Mouse (Mus musculus): ENCODE measurements around the gene Gdnf.
A peak's percentile ranks its signal among the peaks of the same experiment; 100 is the strongest.

Gene Gdnf

DNA sequence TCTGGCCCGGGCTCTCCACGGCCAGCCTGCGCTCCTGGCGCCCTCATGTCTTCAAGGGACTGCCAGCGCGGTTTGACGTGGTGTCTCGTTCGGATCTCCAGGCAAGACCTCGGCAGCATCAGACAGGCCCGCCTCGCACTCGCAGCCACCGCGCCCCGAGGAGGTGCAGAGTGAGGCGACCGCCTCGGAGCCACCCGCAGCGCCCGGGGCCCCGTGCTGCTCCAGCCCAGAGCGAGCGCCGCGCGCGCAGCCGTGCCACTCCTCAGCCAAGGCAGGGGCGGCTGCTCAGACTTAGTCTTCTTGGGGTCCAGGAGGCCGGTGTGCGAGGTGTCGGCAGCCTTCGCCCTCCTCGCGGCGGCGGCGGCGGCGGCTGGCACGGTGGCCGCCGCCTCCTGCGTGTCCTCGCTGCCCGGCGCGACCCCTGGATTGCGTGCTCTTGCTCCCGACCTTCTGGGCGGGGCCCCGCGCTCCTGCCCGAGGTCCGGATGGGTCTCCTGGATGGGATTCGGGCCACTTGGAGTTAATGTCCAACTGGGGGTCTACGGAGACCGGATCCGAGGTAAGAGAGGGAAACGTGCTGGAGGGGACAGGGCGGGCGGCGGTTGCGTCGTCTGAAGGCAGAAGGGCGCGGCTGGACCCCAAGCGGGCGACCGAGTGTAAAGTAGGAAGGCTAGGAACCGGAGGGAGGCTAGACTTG, at the start of gene Gdnf:
TSS of gene Gdnf (plus strand) at position 291 of the 697 bp plus-strand sequence.
- DNase-seq (ENCODE audit: low spot score), result peak; percentile 56

DNA sequence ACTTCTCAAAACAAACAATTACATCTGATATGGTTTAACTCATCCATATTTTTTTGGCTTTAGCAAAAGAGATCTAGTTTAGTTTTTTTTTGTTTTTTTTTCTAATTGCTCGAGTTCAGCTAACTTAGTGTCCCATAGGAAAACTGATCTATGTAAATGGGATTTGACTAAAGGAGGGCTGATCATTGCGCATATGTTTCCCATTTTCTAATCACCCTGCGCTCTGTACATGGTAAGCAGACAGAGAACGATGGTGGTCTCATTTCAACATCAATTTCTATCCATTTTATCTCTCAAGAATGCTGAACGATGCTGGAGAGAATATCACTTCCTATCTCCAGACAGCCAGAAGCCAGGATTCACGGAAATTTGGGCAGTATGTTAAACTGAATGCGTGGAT, 43.5 kb upstream of the Gdnf start:
- DNase-seq (ENCODE audit: low spot score), result no peak

DNA sequence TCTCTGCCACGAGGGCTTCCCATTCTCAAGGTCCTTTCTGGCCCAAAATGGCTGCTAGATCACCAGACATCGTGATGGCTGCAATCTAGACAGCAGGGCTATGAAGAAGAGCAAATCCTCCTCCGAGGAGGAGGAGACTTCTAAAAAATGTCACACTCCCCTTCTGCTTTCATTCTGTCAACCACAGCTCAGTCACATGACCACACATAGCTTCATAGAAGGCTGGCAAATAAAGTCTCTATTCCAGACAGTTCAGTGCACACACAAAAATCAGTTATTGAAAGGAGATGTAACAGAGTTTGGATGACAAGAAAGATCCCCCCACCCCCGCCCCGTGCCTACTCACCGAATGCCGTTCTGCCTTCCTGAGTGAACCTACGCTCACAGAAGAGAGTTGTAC, 37.7 kb upstream of the Gdnf start:
- no peak for DNase-seq (ENCODE audit: low spot score)

DNA sequence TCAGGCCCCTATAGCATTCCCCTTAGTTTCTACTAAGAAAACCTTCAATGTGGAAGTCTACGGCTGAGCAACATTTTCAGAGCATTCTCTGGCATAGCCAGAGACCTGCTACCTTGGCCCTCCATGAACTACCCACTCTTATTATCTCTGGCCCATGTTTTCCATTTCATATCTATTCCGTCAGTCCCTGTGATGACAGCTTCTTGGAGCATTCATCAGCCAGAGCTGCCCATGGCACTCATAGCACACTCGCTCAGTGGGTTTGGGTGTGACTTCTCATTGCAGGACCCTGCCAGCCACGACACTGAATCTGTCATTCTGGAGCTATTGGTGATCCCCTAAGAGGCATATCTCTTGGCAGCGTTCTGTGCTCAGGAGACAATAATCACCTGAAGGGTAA, 29.1 kb upstream of the Gdnf start:
- DNase-seq (ENCODE audit: low spot score), result no peak

DNA sequence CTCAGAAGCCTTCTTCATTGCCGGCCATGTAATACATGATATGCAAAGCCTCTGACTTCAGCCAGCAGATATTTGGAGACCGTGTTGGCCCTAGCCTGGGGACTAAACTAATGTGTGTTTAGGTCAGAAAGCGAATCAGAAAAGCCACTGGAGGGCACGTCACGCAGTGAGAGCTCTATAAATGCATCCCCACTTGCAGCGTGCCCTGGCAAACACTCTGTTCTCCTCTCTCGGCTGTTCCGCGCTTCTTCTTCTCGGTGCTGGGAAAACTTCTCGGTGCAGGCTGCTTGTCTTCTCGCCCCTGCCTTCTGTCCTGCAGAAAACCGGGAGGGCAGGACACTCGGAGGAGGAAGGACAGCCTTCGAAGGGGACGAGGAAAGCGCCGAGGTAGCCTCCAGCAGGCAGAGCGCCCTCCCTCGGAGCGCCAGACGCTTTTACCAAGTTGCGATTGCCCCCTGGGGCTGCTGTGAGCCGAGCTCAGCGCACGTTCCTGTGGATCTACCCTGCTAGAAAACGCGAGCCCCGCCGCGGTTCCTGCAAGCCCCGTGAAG, 730 bp upstream of the Gdnf start:
- DNase-seq (ENCODE audit: low spot score), result peak; percentile 63

DNA sequence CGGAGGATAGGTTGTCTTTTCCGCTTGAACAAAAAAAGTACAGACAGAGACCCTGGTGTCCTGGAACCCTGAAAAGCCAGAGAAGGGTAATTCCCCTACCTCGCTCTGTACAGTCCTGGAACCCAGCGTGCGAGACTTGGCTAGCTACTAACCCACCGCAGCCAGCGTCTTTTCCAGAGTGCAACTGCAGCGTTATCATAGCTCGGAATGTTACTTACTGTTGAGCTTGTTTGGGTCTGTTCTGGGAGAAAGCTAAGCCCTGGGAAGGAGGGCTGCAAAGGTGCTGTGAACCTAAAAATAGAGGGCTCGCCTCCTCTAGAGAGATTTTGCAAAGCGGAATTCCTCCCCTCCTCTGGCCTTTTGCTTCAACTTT, 593 bp downstream of the Gdnf start:
- DNase-seq (ENCODE audit: low spot score), result peak; percentile 59

DNA sequence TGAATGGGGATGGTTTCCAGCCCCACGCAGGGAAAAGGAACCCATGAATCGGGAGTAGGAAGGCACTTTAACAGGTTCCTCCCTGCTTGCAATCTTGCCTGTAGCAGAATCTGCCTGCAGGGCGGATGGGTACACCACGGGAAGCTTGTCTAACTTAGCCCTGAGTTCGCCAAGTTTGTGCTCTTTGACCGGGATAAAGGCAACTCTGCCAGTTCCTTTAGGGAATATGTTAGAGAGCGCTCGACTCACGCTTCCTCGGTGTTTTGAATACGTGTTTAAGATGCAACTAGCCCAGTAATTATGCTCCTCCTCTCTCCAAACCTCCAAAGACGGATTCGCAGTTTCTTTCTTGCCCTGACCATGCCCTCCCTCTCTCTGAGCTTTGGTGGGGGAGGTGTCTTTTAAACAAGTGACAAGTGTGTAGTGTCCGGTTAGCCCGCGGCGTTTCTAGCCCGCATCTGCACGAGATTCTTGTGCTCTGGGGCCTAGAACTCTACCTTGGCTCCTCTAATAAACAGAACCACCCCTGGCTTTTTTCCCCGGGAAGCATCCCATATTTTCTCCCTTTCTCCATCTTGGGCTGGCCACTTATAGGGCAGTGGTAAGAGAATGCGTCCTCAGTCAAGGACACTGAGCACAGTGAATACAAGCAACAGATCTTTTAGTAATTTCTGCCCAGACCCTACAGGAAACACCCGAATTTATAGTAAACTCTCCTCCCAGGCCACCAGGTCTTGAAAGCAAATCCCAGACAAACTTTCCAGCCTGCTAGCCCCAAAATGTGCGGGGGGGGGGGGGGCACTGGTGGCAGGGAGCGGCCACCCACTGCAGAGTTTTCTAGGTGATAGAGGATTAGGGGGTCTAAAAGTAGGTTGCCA, 1.4 kb downstream of the Gdnf start:
- peak; percentile 50 for DNase-seq (ENCODE audit: low spot score)

DNA sequence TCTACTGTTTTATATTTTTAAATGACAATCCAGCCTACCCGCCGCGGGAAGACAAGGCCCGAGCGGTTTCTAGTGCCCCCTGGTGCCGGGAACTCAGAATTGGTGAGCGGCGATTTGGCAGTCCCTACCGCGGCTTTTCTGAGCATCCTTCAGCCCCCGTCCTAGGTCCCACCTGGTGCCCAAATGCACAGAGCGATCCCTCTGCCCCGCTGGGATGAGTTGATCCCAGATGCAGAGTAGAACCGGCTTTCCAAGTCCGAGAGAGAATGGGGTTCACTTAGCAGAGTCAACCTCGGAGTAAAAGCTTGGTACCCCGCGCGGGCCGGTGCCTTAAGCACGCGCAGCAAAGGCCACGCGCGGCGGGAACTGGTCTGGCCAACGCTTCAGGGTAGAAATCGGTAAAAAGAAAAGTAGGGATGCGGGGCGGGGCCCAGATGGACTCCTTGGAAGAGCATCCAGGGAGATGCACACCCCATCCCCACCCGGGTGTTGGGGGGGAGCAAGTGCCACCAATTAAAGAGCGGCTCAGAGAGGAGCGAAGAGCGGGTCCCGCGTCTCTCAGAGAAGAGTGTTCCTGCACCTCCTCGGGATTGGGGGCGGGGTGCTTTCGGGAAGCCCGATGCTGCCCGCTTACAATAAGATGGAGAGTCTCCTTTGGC, 2.4 kb downstream of the Gdnf start:
- DNase-seq (ENCODE audit: low spot score), result peak; percentile 91

DNA sequence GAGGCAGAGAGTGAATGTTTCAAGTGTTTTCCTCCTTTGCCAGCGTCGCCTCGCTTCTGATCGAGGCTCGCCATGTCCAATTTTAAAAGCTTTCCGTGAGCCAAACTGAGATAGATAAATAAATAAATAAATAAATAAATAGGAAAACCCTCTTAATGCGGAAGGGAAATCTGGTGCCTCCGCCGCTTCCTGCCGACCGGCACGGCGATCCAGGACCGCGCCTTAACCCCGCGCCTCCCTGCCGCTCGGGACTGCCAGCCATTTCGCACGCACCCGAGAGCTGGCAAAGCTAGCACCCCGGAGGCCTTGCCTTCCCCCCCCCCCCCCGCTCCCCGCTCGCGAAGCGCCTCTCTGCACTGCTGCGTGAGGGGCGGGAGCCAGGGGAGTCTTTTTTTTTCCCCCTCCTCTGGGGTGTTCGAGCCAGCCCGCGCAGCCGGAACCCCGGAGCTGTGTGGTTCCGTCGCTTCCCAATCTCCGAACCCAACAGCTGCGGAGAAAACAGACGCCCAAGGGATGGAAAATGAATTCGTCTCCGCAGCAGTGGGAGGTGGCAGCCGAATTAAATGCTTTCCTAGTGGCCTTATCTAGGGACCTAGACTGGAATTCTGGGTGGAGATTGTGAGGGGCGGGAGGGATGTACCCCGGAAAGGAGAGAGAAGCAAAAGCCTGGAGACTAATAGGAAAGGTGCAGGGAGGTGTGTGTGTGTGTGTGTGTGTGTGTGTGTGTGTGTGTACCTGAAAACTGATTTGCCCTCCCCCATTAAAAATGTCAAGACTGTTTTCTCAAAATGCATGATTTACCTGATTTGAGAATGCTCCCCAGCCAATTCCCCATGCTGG, 3.1 kb downstream of the Gdnf start:
- DNase-seq (ENCODE audit: low spot score), result peak; percentile 61

DNA sequence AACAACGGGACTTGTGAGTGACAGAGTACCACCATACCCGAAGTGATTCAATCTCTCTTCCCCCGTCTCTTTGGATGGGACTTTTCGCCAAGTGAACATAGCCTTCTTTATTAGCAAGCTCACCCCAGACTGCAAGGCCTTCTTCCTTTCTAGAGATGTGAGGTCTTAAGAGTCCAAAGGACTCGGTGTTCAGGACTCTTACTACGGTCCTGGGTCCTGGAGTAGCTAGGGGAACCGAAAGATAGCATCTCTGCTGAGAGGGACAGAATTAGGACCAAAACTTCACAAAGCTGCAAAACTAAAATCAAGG, 3.7 kb downstream of the Gdnf start:
- DNase-seq (ENCODE audit: low spot score), result no peak

DNA sequence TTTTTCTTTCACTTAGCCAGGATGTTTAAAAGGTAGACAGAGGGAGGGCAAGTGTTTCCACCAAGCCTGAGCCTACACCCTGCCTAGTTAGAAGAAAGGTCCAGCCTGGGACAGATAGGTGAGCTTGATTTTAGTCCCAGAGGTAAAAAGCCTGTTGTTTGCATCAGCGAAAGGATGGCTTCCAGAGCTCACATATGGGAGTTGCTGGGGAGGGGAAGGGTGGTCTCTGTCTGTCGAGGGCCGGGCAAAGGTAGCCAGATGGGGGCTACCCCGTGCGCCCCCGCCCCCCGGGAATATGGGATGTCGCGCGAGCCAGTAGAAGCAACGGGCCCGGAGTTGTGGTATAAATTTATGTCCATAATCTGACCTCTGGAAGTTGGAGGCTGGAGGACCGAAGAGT, 4.3 kb downstream of the Gdnf start:
- no peak for DNase-seq (ENCODE audit: low spot score)

DNA sequence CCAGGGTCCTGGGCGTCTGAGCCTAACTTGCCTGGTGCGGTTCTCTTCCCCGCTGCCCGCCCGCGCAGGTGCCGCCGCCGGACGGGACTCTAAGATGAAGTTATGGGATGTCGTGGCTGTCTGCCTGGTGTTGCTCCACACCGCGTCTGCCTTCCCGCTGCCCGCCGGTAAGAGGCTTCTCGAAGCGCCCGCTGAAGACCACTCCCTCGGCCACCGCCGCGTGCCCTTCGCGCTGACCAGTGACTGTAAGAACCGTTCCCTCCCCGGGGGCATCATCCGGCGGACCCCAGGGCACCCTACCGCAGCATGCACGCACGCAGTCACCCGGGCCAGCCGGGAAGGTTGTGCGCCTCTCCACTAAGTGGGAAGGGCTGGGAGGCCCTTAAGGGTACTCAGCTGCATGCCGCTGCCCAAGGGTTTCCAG, 4.9 kb downstream of the Gdnf start:
- peak; percentile 45 for DNase-seq (ENCODE audit: low spot score)

DNA sequence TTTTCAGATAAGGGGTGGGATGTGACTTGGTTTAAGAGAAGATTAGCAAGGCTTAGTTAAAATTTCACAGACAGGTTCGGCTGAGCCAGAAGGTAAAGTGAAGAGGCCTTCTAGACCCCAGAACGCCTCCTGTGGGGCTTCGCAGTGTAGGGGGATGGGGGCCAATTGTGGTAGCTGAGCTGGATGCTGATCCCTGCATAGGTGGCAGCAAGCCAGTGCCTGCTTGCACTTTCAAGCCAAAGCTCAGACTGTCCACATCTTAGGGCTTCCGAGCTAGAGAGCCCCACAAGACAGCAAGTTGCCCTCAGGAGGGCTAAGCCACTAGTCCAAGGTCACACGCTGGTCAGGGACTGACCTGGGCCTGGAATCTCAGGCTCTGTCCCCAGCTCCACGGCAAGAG, 13.2 kb downstream of the Gdnf start:
- DNase-seq (ENCODE audit: low spot score), result no peak

DNA sequence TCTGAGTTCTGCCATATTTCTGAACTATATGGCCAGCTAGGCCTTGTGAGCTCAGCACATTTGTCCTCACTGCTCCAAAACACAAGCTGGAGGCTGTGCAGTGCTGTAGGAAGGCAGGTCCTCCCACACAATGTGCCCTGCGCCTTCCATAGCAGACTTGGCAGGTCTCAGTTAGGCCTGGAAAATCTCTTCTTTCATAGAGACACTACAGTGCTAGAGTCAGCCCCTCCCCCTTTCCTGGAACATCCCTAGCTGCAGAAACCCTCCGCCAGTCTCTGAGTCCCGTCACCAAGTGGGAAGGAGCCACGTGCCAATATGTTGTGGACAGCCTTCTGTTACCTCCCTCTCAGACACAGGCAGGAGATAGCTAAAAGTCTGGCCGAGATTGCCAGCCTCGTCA, 14.9 kb downstream of the Gdnf start:
- no peak for DNase-seq (ENCODE audit: low spot score)

DNA sequence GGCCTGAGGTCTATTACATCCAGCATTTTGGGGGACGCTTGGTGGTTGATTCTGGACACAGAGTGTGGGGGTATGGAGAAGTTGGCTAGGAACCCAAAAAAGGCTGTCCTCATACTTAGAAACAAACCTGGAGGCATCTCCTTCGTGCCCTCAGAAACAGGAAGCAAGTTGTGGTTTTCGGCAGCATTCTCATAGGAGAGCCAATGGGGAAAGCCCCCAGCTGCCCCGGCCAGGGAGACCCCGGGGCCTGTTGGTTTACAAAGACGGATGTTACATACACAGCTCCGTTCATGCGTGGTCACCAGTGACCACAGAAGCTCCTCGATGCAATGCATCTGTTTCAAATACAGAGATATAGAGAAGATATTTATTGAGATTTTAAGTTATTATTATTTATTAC, 24.8 kb downstream of the Gdnf start:
- no peak for DNase-seq (ENCODE audit: low spot score)

DNA sequence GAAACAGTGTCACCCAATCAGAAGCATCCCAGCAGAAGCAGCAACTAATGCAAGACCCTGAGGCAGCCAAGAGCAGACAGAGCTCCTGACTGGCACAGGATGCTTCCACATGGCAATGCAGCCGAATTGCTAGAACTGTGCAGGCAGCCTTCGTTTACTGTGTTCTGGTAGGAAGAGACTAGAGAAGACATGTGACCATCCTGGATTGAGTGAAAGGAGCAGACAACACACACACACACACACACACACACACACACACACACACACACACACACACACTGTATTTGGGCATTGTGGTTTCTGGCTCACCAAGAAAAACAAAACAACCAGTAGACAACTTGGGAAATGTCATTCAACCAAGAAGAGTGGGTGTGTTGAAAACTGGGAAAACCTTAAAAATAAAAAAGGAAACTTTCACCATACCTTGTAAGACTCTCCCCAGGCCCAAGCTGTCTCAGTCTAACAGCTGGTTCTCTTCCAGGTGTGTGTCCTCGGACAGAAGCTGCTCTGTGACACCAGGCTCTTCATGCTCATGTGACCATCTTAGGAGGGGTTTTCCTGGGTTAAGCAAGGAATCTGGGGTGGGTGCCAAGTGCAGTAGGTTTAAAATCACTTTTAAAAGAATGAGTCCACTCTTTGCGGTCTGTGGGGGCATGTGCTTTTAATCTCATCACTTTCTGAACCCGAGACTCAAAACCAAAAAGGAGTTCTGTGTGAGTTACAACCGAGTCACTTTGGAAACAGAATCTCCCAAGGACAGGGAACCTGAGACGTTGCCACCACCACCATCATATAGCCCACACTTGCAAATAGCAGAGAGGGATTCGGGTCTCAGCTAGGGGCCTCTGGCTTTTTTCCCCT, 27.6 kb downstream of the Gdnf start:
- no peak for DNase-seq (ENCODE audit: low spot score)

DNA sequence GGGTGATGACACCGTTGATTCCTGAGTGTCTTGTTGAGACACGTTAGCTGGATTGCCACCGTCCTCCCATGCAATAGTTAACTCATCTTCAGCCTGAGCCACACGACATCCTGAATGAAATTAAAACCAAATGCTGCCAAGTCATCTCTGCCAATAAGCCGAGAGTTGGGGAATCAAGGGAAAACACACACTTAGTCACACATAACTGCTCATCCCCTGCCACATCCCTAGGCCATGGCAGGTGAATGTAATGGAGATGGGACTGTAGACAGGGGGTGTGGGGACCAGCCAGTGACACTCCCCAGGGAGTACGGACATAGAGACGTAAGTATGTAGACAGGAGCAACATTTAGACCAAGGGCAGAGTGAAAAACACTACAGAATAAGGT, 28.3 kb downstream of the Gdnf start:
- DNase-seq (ENCODE audit: low spot score), result no peak

DNA sequence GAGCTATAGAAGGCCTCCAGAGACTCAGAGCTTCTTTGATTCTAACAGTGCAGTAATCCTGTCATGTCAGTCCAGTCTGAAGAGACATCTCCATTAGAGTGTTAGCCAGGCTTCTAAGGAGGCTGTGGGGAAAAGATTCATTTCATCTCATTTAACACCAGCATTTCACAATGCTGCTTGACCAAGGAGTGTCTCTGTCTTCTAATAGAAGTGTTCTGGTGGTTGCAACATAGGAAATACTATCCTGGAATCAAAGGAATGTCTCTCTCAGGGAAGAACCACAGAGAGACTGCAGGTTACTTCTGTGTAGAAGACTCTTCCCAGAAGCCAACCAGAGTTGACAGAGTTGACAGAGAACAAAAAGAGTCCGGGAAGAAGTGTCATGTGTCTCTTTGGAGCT, 31.0 kb downstream of the Gdnf start:
- DNase-seq (ENCODE audit: low spot score), result no peak

DNA sequence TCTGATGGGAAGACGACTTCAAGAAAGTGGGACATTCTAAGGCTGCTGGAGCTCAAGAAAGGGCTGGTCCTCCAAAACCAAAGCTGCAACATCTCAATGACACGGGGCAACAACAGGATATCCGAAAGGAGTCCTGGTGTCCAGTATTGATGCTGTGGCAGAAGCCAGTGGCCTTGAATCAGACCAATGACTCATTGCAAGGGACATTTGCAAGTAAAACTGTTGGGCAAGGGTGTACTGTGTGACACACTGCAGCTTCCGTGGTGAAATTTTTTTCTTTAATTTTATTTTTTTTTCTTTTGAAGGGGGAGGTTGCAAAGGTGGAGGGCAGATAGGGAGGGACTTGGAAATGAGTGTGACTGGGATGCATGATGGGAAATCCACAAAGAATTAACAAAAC, 31.8 kb downstream of the Gdnf start:
- no peak for DNase-seq (ENCODE audit: low spot score)

DNA sequence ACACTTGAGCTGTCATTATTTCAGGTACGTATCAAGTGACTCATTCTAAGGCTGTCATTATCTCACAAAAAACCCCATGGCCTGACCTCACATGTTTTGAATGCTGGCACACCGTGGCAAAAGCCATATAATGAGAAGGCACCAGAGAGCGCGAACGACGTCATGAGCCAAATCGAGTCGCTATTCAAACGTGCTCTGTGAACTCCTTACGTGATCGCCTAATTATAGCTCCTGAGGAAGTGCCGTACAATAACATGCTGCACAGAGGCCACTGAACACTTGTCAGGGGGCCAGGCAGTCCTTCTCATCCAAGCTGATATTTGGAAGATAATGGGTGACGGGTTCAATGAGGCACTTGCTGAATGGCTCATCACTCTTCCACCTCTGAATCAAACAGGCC, 46.8 kb downstream of the Gdnf start:
- no peak for DNase-seq (ENCODE audit: low spot score)

DNA sequence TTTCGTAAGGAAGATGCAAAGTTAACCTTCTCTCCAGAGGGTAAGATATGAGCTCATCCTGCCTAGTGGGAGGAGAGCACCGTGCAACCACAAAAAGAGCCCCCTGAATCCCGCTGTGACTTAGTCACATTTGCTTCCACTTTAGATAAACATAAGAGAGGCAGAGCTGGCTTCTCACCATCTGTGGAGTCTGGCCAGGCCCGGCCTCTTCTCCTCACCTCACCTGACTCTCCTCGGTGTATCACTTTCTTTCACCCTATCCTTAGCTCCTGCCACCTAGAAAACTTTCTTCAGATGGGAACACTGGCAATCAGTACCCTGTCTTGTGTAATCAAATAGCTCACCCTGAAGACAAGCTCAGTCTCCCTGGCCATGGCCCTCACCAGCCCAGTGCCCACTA, 48.2 kb downstream of the Gdnf start:
- DNase-seq (ENCODE audit: low spot score), result no peak

Measured in embryo, embryonic 10.5 days (tissue).